Mouse (Mus musculus): Measurements from ENCODE around the gene Lrfn2.

Lrfn2 gene

GRCm38 (mm10) chr17:49035052-49035451 lies 102.9 kb downstream of the Lrfn2 start:
- DNase-seq (ENCODE audit: low read depth): no peak

DNA sequence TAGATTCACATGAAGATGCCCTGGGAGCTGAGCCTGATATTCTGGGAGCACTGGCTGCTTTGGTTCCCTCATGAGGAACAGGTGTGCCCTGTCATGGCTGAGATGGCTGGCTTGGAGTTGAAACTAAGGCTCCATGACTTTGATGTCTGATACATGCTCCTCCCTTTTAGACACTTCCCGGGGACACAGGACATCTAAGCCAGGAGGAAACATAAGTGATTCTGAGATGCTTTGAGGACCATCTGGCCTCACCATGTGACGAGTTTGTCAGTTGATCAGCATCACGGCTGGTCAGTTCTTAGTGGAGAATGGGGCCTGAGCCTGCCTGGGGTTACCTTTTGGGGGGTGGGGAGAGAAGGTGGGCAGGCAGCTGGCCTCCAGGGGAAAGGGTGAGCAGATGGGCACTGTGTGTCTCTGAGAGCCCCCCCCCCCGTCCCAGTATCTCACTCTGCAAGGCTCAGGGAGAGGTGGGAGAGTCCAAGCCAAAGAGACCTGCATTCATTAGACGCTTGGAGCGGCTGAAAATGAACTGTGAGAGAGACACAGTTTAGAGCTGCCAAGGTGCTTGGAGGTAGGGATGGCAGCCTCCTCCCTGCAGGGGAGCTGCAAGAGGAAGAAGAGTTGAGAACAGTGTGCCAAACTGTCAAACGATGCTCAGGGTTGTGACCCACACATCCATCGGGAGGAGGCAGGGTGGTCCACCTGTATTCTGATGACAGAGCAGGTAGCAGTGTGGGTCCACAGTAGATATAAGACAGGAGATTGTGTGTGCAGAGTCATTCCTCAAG lies 105.2 kb downstream of the Lrfn2 start:
- no peak for DNase-seq (ENCODE audit: low read depth)

DNA sequence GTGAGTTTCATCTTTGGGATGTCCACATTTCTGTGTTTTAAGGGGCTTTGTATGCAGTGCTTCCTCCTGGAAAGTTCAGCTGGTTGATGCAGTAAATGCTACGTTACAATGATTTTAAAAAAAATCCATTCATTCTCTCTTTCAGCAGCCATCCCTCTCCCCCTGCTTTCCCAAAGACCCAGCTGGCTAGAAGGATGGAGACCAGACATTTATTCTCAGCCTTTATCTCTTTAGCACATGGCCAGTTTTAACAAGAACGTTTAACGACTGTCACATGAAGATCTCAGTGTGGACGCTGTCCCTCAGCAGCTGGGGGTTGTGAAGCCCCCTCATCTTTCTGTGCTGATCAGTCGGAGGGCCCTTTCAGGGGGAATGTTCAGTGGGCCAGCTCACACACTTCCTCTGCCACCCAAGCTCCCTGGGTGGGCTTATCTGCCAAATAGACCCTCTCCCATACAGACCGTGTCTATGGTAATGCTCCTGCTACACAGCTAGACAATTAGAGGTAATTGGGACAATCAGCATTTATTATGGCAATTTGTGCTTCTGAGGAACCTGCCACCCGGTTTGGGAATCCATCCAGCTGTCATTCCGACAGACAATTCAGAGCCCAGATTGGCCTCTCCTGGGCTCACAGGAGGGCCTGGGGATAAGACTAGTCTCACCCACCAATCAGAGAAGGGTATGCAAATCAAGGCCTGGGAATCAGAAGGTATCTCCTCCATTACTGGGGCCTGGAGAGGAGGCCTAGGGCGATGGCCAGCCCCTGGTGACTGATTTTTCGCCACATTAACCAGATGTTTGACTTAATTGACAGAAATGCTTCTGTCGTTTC lies 111.8 kb downstream of the Lrfn2 start:
- DNase-seq (ENCODE audit: low read depth): no peak

GRCm38 (mm10) chr17:49047921-49048320 lies 115.7 kb downstream of the Lrfn2 start:
- no peak for DNase-seq (ENCODE audit: low read depth)

GRCm38 (mm10) chr17:49051231-49051630 lies 119.1 kb downstream of the Lrfn2 start:
- DNase-seq (ENCODE audit: low read depth): no peak

GRCm38 (mm10) chr17:49061141-49061540 lies 129.0 kb downstream of the Lrfn2 start:
- DNase-seq (ENCODE audit: low read depth): no peak

DNA sequence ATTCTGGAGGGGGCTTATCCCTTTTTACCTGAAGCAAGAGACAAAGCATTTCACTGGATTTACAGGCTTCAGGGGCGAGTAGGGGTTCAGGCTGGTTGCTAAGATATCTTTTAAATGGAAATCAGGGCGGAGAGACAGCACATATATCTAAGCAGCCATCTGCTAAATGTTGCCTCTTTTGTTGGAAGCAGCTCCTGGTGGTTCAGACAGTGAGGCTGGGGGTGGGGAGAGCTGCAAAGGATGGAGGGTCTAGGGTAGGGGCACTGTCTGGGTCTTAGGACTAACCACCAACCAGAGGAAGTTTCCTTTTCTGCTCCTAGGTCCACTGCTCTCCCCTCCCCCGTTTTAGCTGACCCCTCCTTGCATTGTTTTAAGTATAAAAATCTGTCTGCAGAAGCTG lies 131.6 kb downstream of the Lrfn2 start:
- DNase-seq (ENCODE audit: low read depth): no peak

GRCm38 (mm10) chr17:49064526-49064925 lies 132.3 kb downstream of the Lrfn2 start:
- no peak for DNase-seq (ENCODE audit: low read depth)

DNA sequence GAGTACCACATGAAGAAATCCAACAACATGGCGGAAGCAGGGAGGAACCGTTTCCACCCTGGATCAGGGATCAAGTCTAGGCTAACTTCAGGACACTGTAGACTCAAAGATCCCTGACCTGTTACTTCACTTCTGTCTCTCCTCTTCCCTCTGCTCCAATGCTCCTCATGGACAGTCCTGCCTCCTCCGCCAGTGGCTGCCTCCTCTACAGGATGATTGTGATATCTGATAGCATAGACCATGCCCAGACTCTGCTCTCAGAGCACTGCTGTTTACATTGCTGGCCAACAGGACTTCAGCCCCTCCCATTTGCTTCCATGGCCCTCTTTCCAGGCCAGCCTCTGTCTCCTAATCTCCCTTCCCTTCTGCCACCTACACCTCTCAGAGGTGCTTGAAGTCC lies 132.9 kb downstream of the Lrfn2 start:
- DNase-seq (ENCODE audit: low read depth): no peak

GRCm38 (mm10) chr17:49066748-49067147 lies 134.6 kb downstream of the Lrfn2 start:
- peak; percentile 1 for DNase-seq (ENCODE audit: low read depth)

GRCm38 (mm10) chr17:49078168-49078567 lies 146.0 kb downstream of the Lrfn2 start:
- DNase-seq (ENCODE audit: low read depth): no peak

GRCm38 (mm10) chr17:49079647-49080046 lies 147.5 kb downstream of the Lrfn2 start:
- no peak for DNase-seq (ENCODE audit: low read depth)

DNA sequence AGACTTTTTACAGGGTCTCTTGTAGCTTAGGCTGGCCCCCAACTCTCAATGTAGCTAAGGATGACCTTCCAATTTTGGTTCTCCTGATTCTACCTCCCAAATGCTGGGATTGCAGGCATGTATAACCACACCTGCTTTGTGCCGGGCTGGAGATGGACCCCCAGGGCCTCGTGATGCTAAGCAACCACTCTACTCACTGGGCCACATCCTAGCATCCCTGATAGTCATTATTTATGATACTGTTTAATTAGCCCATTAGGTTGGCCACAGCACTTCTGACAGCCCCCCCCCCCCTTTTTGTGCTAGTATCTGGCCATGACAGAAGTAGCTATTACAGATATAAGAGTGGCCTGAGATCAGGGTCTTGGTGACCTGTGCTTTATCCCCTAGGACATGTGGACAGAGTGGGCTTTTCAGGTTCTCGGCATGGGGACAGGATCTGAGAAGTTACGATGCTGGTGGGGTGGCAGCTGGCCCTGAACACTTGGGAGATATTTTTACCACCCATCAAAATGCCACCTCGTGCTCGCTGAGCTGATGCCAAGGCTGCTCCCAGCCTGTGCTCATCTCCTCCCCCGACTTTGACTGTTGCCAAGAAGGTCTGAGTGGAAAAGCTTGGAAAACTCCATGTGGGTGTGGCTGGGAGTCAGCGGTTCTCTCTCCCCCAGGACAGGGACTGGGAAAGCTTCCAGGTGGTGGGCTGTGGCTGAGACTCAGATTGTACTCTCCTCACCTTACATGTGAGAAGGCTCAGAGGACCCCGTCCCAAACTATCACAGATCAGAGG lies 151.6 kb downstream of the Lrfn2 start:
- DNase-seq (ENCODE audit: low read depth): no peak

- DNase-seq (ENCODE audit: low read depth): no peak
Measured at GRCm38 (mm10) chr17:49085111-49085510, 152.9 kb downstream of the Lrfn2 start.

DNA sequence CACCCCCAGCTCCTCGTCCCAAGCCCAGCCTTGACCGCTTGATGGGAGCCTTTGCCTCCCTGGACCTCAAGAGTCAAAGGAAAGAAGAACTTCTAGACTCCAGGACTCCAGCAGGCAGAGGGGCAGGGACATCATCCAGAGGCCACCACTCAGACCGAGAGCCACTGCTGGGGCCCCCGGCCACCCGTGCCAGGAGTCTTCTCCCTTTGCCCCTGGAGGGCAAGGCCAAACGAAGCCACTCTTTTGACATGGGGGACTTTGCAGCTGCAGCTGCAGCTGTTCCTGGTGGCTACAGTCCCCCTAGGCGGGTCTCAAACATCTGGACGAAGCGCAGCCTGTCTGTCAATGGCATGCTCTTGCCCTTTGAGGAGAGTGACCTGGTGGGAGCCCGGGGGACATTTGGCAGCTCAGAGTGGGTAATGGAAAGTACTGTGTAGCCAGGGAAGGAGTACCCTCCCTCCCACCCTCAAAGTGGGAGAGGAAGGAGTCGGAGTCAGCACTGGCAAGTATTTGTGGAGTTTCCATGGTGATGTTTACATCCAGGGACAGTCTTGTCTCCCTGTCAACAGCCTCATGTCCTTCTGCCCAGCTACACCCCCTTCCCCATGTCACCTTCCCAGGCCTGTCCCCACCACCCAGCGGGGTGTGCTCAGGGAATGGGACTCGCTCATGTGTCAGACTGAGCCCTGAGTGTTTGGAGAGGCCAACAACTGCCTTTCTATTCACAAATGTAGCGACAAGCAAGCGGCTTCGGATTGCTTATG lies 164.8 kb downstream of the Lrfn2 start:
- no peak for DNase-seq (ENCODE audit: low read depth)

DNA sequence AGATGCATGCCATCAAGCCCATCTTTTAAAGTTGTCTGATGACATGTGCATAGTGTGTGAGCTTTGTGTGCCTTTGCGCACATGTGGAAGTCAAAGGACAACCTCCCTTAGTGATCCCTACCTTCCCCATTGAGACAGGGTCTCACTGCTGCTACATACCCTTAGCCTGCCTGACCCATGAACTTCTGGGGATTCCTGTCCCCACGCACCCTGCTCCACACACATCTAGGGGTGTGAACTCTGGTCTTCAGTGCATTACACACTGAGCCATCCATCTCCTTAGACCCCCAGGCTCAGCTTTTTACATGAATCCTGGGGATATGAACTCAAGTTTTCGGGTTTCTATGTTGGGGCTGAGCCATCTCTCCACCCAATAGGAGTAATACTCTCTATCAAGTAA lies 179.2 kb downstream of the Lrfn2 start:
- DNase-seq (ENCODE audit: low read depth): no peak

DNA sequence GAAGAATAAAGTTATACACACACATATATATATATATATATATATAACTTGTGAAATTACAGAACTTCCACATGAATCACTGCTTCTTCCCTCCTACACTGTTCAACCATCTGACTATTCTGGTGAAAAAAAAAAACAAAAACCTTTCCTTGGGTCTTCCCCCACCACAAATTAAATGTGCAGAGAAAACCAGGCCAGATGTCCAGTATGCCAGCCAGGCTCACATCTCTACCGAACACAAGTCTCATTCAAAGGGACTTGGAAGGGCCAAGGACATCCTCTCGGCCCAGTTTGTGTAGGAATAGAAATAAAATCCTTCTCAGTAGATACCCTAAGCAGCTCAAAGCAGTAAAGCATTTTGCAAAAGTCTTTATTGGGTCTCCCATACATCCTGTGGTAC lies 179.7 kb downstream of the Lrfn2 start:
- DNase-seq (ENCODE audit: low read depth): no peak

DNA sequence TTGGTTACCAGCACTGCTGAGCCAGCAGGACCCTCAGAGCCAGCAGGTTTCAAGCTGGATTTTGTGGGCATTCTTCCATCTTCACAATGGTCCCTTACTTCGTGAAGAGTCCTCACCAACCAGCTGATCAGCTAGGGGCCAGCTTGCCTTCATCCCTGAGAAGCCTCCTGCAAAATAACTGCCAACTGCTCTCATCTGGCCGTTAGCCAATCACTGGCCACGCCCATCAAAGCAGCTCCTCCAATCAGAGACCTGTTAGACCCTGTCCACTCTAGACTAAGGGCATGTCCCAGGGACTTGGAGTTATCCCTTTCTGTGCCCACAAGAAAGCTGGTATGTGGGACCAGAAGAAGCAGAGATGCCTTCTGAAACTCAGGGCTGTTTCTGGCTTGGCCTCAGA lies 181.2 kb downstream of the Lrfn2 start:
- no peak for DNase-seq (ENCODE audit: low read depth)

DNA sequence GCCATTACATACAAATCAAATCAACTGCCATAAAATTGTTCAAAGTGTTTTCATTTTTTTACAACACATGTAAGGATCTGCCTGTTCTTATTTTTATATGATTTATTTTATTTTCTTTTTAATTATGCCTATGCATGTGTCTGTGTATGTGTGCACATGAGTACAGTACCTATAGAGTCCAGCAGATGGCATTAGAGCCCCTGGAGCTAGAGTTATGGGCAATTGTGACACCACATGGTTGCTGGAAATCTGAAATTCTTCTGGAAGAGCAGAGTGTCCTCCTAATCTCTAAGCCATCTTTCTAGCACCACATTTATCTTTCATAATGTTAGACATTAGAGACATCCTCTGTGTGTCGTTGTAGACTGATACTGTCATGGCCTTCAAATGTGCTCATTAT lies 192.0 kb downstream of the Lrfn2 start:
- no peak for DNase-seq (ENCODE audit: low read depth)

DNA sequence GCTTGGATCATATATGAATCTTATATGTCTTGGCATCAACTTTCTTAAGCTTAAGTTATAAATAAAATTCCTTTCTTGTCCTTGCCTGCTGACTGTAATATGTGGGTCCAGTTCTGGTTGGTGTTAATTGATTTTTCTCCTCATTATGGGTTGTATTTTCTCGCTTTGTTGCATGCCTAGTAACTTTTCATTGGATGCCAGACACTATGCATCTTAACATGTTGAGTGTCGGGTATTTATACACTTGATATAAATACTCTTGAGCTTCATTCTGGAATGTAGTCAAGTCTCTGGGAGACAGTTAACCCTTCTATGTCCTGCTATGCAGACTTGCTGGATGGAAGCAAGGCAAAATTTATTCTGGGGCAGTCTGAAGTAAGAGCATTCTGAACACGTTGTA lies 192.5 kb downstream of the Lrfn2 start:
- no peak for DNase-seq (ENCODE audit: low read depth)
